In genomic region chr17:21369925-21370719, GRCm38 (mm10) we compare ENCODE assay signal across 7 mouse cellular contexts. TPM values are rescaled to one million over a fixed set of nuclear protein-coding genes. Genes with fewer than 3 reads are reported as not detected.
DNase-seq lines count a peak whose midpoint lies in the region; ATAC-seq and TF ChIP-seq lines count a peak whose summit lies in the region.

No protein-coding gene starts in this region.

- H3K9ac ChIP-seq in limb, embryonic 12.5 days (replicated peaks): peak overlapping the region; percentile 51; the same call in 1 of the 2 replicates
- H3K9ac ChIP-seq in midbrain, embryonic 12.5 days (replicated peaks): peak overlapping the region; percentile 34; the same call in 1 of the 2 replicates

- peak overlapping the region; percentile 74 for H3K4me2 ChIP-seq in limb, embryonic 12.5 days
- peak overlapping the region; percentile 62 for H3K4me2 ChIP-seq in midbrain, embryonic 12.5 days (replicated peaks)

- ATAC-seq in granulocyte monocyte progenitor cell, adult 5-6 weeks (replicated peaks; ENCODE audit: poor library complexity, severe bottlenecking): peak; percentile 100
- peak; percentile 59; the same call in 1 of the 2 replicates for ATAC-seq in limb, embryonic 12.5 days (ENCODE audit: insufficient number of reproducible peaks, insufficient read depth, low FRiP score, low TSS enrichment, low read depth)
- ATAC-seq in midbrain, embryonic 12.5 days (ENCODE audit: low FRiP score, low read depth): no peak

- TF ChIP-seq CTCF in E14TG2a.4 (conservative IDR thresholded peaks at IDR 0.05; ENCODE audit: low read length): no peak
- no peak for TF ChIP-seq CTCF in cerebellum, adult 2 months (IDR thresholded peaks at IDR 0.05; ENCODE audit: borderline replicate concordance, insufficient read depth, low read depth, low read length)

- H3K9me3 ChIP-seq in E14TG2a.4 (ENCODE audit: low read length): peaks cover 25% of the 10 kb centered on the region; the same call in 1 of the 2 replicates
- H3K9me3 ChIP-seq in limb, embryonic 12.5 days: no peaks in the 10 kb centered on the region
- no peaks in the 10 kb centered on the region for H3K9me3 ChIP-seq in midbrain, embryonic 12.5 days

- H3K4me1 ChIP-seq in E14TG2a.4 (replicated peaks; ENCODE audit: low read depth, low read length): peaks cover 23% of the 10 kb centered on the region
- H3K4me1 ChIP-seq in limb, embryonic 12.5 days (replicated peaks): no peaks in the 10 kb centered on the region
- H3K4me1 ChIP-seq in midbrain, embryonic 12.5 days: peaks cover 5% of the 10 kb centered on the region; the same call in 1 of the 2 replicates
- no peaks in the 10 kb centered on the region for H3K4me1 ChIP-seq in cerebellum, adult 2 months (ENCODE audit: control insufficient read depth, insufficient read depth, low read length)

- no peaks in the 10 kb centered on the region for H3K36me3 ChIP-seq in E14TG2a.4 (ENCODE audit: insufficient read depth, low read length)
- H3K36me3 ChIP-seq in limb, embryonic 12.5 days: no peaks in the 10 kb centered on the region
- H3K36me3 ChIP-seq in midbrain, embryonic 12.5 days: no peaks in the 10 kb centered on the region

- no peak for TF ChIP-seq POLR2A in cerebellum, adult 2 months (IDR thresholded peaks at IDR 0.05; ENCODE audit: borderline replicate concordance, insufficient read depth, low read length)

- DNase-seq in adrenal gland, postnatal 36 days: peak; percentile 32
- DNase-seq in thymus, postnatal 0 days (ENCODE audit: low spot score): peak; percentile 74
- no peak for DNase-seq in cerebellum, adult 2 months

- peaks cover 21% of the 10 kb centered on the region for H3K27me3 ChIP-seq in E14TG2a.4 (ENCODE audit: insufficient read depth, low read length)
- H3K27me3 ChIP-seq in limb, embryonic 12.5 days: no peaks in the 10 kb centered on the region
- no peaks in the 10 kb centered on the region for H3K27me3 ChIP-seq in midbrain, embryonic 12.5 days
- no peaks in the 10 kb centered on the region for H3K27me3 ChIP-seq in cerebellum, adult 2 months (ENCODE audit: control insufficient read depth, insufficient read depth, low read length)

- peak overlapping the region; percentile 74 for H3K4me3 ChIP-seq in E14TG2a.4 (replicated peaks; ENCODE audit: low read length)
- peak overlapping the region; percentile 45 for H3K4me3 ChIP-seq in limb, embryonic 12.5 days (replicated peaks)
- H3K4me3 ChIP-seq in midbrain, embryonic 12.5 days: peak overlapping the region; percentile 36
- no peak overlapping the region for H3K4me3 ChIP-seq in cerebellum, adult 2 months (replicated peaks; ENCODE audit: insufficient read depth, low read depth, low read length)

- H3K27ac ChIP-seq in limb, embryonic 12.5 days: no peak overlapping the region
- no peak overlapping the region for H3K27ac ChIP-seq in midbrain, embryonic 12.5 days (replicated peaks)
- H3K27ac ChIP-seq in cerebellum, adult 2 months (ENCODE audit: insufficient read depth, low read length): no peak overlapping the region

- 11% methylated on average over 31 of the region's 31 CpGs for WGBS in limb, embryonic 12.5 days
- 12% methylated on average over 31 of the region's 31 CpGs for WGBS in midbrain, embryonic 12.5 days
- WGBS in cerebellum, adult 2 months: 9% methylated on average over 31 of the region's 31 CpGs

RNA-seq across cellular contexts. Expression of gene Zfp677, which starts 13.4 kb away (rescaled TPM):
- total RNA-seq in adrenal gland, postnatal 36 days (2021): 1 to 10 TPM; 3.0 to 5.5 TPM
- total RNA-seq in granulocyte monocyte progenitor cell, adult 5-6 weeks (2014; fragmentation: Nextera tagmentation): 5.5 and 12.5 TPM in 2 replicates
- total RNA-seq in granulocyte monocyte progenitor cell, adult 5-6 weeks (2017): 11.4 and 17.5 TPM in 2 replicates
- 3.1 TPM in 2 replicates for polyA plus RNA-seq in limb, embryonic 12.5 days (2016; fragmentation: Nextera tagmentation; extraction: Ambion mirVana)
- polyA plus RNA-seq in midbrain, embryonic 12.5 days (2016; fragmentation: Nextera tagmentation; extraction: Ambion mirVana): 2.7 and 2.8 TPM in 2 replicates
- polyA plus RNA-seq in thymus, postnatal 0 days (2015; fragmentation: Nextera tagmentation; extraction: Ambion mirVana): 5.2 and 5.5 TPM in 2 replicates
- polyA plus RNA-seq in cerebellum, adult 2 months (2012; rRNA removed): 1.8 TPM in 2 replicates

RNA-seq across cellular contexts. Expression of gene Zfp54, which starts 52.9 kb away (rescaled TPM):
- total RNA-seq in adrenal gland, postnatal 36 days (2021): 1 to 10 TPM; 2.4 to 2.5 TPM
- 4.7 and 7.8 TPM in 2 replicates for total RNA-seq in granulocyte monocyte progenitor cell, adult 5-6 weeks (2014; fragmentation: Nextera tagmentation)
- 7.5 and 10.7 TPM in 2 replicates for total RNA-seq in granulocyte monocyte progenitor cell, adult 5-6 weeks (2017)
- polyA plus RNA-seq in limb, embryonic 12.5 days (2016; fragmentation: Nextera tagmentation; extraction: Ambion mirVana): 2.4 and 2.8 TPM in 2 replicates
- 2.8 and 3.4 TPM in 2 replicates for polyA plus RNA-seq in midbrain, embryonic 12.5 days (2016; fragmentation: Nextera tagmentation; extraction: Ambion mirVana)
- polyA plus RNA-seq in thymus, postnatal 0 days (2015; fragmentation: Nextera tagmentation; extraction: Ambion mirVana): 9.2 and 9.8 TPM in 2 replicates
- 1.5 and 1.7 TPM in 2 replicates for polyA plus RNA-seq in cerebellum, adult 2 months (2012; rRNA removed)

RNA-seq across cellular contexts. Expression of gene Vmn1r237, which starts 58.5 kb away (rescaled TPM):
- not detected for total RNA-seq in adrenal gland, postnatal 36 days (2021)
- not detected in 2 replicates for total RNA-seq in granulocyte monocyte progenitor cell, adult 5-6 weeks (2014; fragmentation: Nextera tagmentation)
- not detected in 2 replicates for total RNA-seq in granulocyte monocyte progenitor cell, adult 5-6 weeks (2017)
- polyA plus RNA-seq in limb, embryonic 12.5 days (2016; fragmentation: Nextera tagmentation; extraction: Ambion mirVana): not detected in 2 replicates
- not detected in 2 replicates for polyA plus RNA-seq in midbrain, embryonic 12.5 days (2016; fragmentation: Nextera tagmentation; extraction: Ambion mirVana)
- not detected in 2 replicates for polyA plus RNA-seq in thymus, postnatal 0 days (2015; fragmentation: Nextera tagmentation; extraction: Ambion mirVana)
- polyA plus RNA-seq in cerebellum, adult 2 months (2012; rRNA removed): not detected in 2 replicates

Comparison
In these comparisons a context has a peak if more than half of its experiments do, and no peak if none do; other contexts are left out.
1. DNase-seq: peak in adrenal gland, postnatal 36 days (2 of 2) and thymus, postnatal 0 days (single experiment); none in cerebellum, adult 2 months (0 of 2).